Mouse (Mus musculus) embryonic facial prominence, embryonic 15.5 days (tissue): ENCODE measurements around the gene Zfp366. TPM values are rescaled to one million over a fixed set of nuclear protein-coding genes. Genes with fewer than 3 reads are reported as not detected.
"Not testable (repeated sequence)": the region's sequence is repeated elsewhere in the genome, so short reads cannot be mapped to it uniquely, and the experiment has no call there.

Source experiments
- ATAC-seq: fragments of 200-750 bp; cut with Nextera tagmentation; 2 replicates; pipeline ENCODE4 v1.8.0; 2017; ENCODE audit warnings: low read depth, moderate TSS enrichment; ENCODE audit not compliant: insufficient number of reproducible peaks, low FRiP score, low TSS enrichment
- H3K27ac ChIP-seq: fragments of 300-500 bp; sonication (generic); replicated peaks from 2 replicates; pipeline ENCODE4 v1.5.1; 2015; ENCODE audit warnings: mild to moderate bottlenecking, inconsistent platforms
- H3K27me3 ChIP-seq: fragments of 300-500 bp; sonication (generic); 2 replicates; pipeline ENCODE4 v1.6.1; 2015; ENCODE audit warnings: inconsistent platforms
- H3K36me3 ChIP-seq: fragments of 300-500 bp; sonication (generic); 2 replicates; pipeline ENCODE4 v1.6.1; 2015; ENCODE audit warnings: mild to moderate bottlenecking, inconsistent platforms
- H3K4me1 ChIP-seq: fragments of 300-500 bp; sonication (generic); 2 replicates; pipeline ENCODE4 v1.6.1; 2015; ENCODE audit warnings: inconsistent platforms
- H3K4me2 ChIP-seq: fragments of 300-500 bp; sonication (generic); replicated peaks from 2 replicates; pipeline ENCODE4 v1.6.1; 2015; ENCODE audit warnings: mild to moderate bottlenecking, inconsistent platforms
- H3K4me3 ChIP-seq: fragments of 300-500 bp; sonication (generic); replicated peaks from 2 replicates; pipeline ENCODE4 v1.5.1; 2015; ENCODE audit warnings: mild to moderate bottlenecking, inconsistent platforms
- H3K9ac ChIP-seq: fragments of 300-500 bp; sonication (generic); 2 replicates; pipeline ENCODE4 v1.6.1; 2015; ENCODE audit warnings: inconsistent platforms
- H3K9me3 ChIP-seq: fragments of 300-500 bp; sonication (generic); replicated peaks from 2 replicates; pipeline ENCODE4 v1.6.1; 2016; ENCODE audit warnings: inconsistent platforms
- WGBS: fragments of 180-500 bp; shearing (Covaris S2); methylation state at CpG from one replicate; pipeline ENCODE4 v1.1.7; 2015; 5-methylcytosine and 5-hydroxymethylcytosine counted together
- polyA plus RNA-seq: library from polyadenylated mRNA; unstranded; fragments of >200 nt; fragmentation: Nextera tagmentation; extraction: Ambion mirVana; gene quantifications from 2 replicates; pipeline ENCODE4 v1.2.1, GENCODE M21; 2015

Zfp366 gene
- polyA plus RNA-seq, 1 experiment from 2014 or later: 0.81 TPM

- H3K27ac ChIP-seq: peak overlapping the region; percentile 40; the same call in 1 of the 2 replicates
- peaks cover 13% of the 10 kb centered on the region; the same call in 1 of the 2 replicates for H3K4me1 ChIP-seq
- no peak overlapping the region for H3K4me2 ChIP-seq
- H3K9ac ChIP-seq: no peak overlapping the region
- H3K9me3 ChIP-seq: no peaks in the 10 kb centered on the region
- ATAC-seq: no peak
- no peaks in the 10 kb centered on the region for H3K27me3 ChIP-seq
- 65% methylated on average over 4 of the region's 4 CpGs for WGBS
- no peaks in the 10 kb centered on the region for H3K36me3 ChIP-seq
- no peak overlapping the region for H3K4me3 ChIP-seq
Observed at GRCm38 (mm10) chr13:99163071-99163470, 21.6 kb upstream of the Zfp366 start.

GRCm38 (mm10) chr13:99163521-99164359, 20.9 kb upstream of the Zfp366 start:
- Histone ChIP-seq H3K36me3 (no peaks in the 10 kb centered on the region), H3K9ac (no peak overlapping the region), H3K27ac (peak overlapping the region; percentile 40), H3K4me3 (no peak overlapping the region), H3K27me3 (no peaks in the 10 kb centered on the region), H3K4me2 (no peak overlapping the region), H3K4me1 (peaks cover 13% of the 10 kb centered on the region; the same call in 1 of the 2 replicates), H3K9me3 (no peaks in the 10 kb centered on the region)
- no peak for ATAC-seq
- WGBS: 18% methylated on average over 10 of the region's 10 CpGs

GRCm38 (mm10) chr13:99164360-99164759, 20.3 kb upstream of the Zfp366 start:
- Histone ChIP-seq H3K4me1 (peaks cover 13% of the 10 kb centered on the region; the same call in 1 of the 2 replicates), H3K9me3 (no peaks in the 10 kb centered on the region), H3K27me3 (no peaks in the 10 kb centered on the region), H3K9ac (no peak overlapping the region), H3K36me3 (no peaks in the 10 kb centered on the region), H3K4me2 (no peak overlapping the region), H3K27ac (peak overlapping the region; percentile 40), H3K4me3 (no peak overlapping the region)
- 63% methylated on average over 2 of the region's 2 CpGs for WGBS
- ATAC-seq: no peak

- WGBS: 60% methylated on average over 6 of the region's 6 CpGs
- Histone ChIP-seq H3K27me3 (no peaks in the 10 kb centered on the region), H3K9ac (no peak overlapping the region), H3K27ac (no peak overlapping the region), H3K36me3 (no peaks in the 10 kb centered on the region), H3K4me2 (no peak overlapping the region), H3K9me3 (no peaks in the 10 kb centered on the region), H3K4me3 (no peak overlapping the region), H3K4me1 (peaks cover 7% of the 10 kb centered on the region)
- ATAC-seq: peak; percentile 72
Observed at GRCm38 (mm10) chr13:99169401-99169800, 15.2 kb upstream of the Zfp366 start.

- 28% methylated on average over 2 of the region's 2 CpGs for WGBS
- Histone ChIP-seq H3K4me2 (no peak overlapping the region), H3K9me3 (no peaks in the 10 kb centered on the region), H3K27me3 (no peaks in the 10 kb centered on the region), H3K9ac (no peak overlapping the region), H3K4me3 (no peak overlapping the region), H3K27ac (no peak overlapping the region), H3K4me1 (peaks cover 12% of the 10 kb centered on the region), H3K36me3 (no peaks in the 10 kb centered on the region)
- no peak for ATAC-seq
Observed at GRCm38 (mm10) chr13:99170337-99170736, 14.3 kb upstream of the Zfp366 start.

GRCm38 (mm10) chr13:99173849-99174248, 10.8 kb upstream of the Zfp366 start:
- H3K4me2 ChIP-seq: no peak overlapping the region
- peaks cover 12% of the 10 kb centered on the region for H3K4me1 ChIP-seq
- no peaks in the 10 kb centered on the region for H3K27me3 ChIP-seq
- H3K9ac ChIP-seq: no peak overlapping the region
- no peaks in the 10 kb centered on the region for H3K36me3 ChIP-seq
- no peak overlapping the region for H3K27ac ChIP-seq
- no peak for ATAC-seq
- 11% methylated on average over 4 of the region's 4 CpGs for WGBS
- no peak overlapping the region for H3K4me3 ChIP-seq
- no peaks in the 10 kb centered on the region for H3K9me3 ChIP-seq

GRCm38 (mm10) chr13:99182828-99183227, 1.8 kb upstream of the Zfp366 start:
- not testable (repeated sequence) for H3K9me3 ChIP-seq, H3K27me3 ChIP-seq, H3K27ac ChIP-seq, H3K4me3 ChIP-seq, ATAC-seq, H3K4me2 ChIP-seq, H3K9ac ChIP-seq, H3K4me1 ChIP-seq, H3K36me3 ChIP-seq
- 80% methylated on average over 3 of the region's 3 CpGs for WGBS

- no peaks in the 10 kb centered on the region for H3K36me3 ChIP-seq
- H3K4me3 ChIP-seq: no peak overlapping the region
- WGBS: 81% methylated on average over 3 of the region's 3 CpGs
- H3K4me2 ChIP-seq: no peak overlapping the region
- no peak for ATAC-seq
- no peak overlapping the region for H3K9ac ChIP-seq
- H3K4me1 ChIP-seq: no peaks in the 10 kb centered on the region
- H3K27ac ChIP-seq: no peak overlapping the region
- H3K9me3 ChIP-seq: no peaks in the 10 kb centered on the region
- no peaks in the 10 kb centered on the region for H3K27me3 ChIP-seq
Observed at GRCm38 (mm10) chr13:99183257-99183895, 1.2 kb upstream of the Zfp366 start.

- H3K9me3 ChIP-seq: no peaks in the 10 kb centered on the region
- no peak for ATAC-seq
- no peaks in the 10 kb centered on the region for H3K36me3 ChIP-seq
- H3K4me3 ChIP-seq: no peak overlapping the region
- no peak overlapping the region for H3K27ac ChIP-seq
- no peak overlapping the region for H3K9ac ChIP-seq
- no peak overlapping the region for H3K4me2 ChIP-seq
- 60% methylated on average over 10 of the region's 10 CpGs for WGBS
- H3K4me1 ChIP-seq: no peaks in the 10 kb centered on the region
- H3K27me3 ChIP-seq: no peaks in the 10 kb centered on the region
Observed at GRCm38 (mm10) chr13:99185573-99185972, 950 bp downstream of the Zfp366 start.

- H3K4me1 ChIP-seq: no peaks in the 10 kb centered on the region
- H3K36me3 ChIP-seq: no peaks in the 10 kb centered on the region
- H3K27ac ChIP-seq: no peak overlapping the region
- H3K9me3 ChIP-seq: no peaks in the 10 kb centered on the region
- ATAC-seq: no peak
- H3K4me3 ChIP-seq: no peak overlapping the region
- H3K4me2 ChIP-seq: no peak overlapping the region
- no peak overlapping the region for H3K9ac ChIP-seq
- no peaks in the 10 kb centered on the region for H3K27me3 ChIP-seq
- WGBS: 87% methylated on average over 10 of the region's 10 CpGs
Observed at GRCm38 (mm10) chr13:99186138-99186853, 1.7 kb downstream of the Zfp366 start.

GRCm38 (mm10) chr13:99186859-99187258, 2.2 kb downstream of the Zfp366 start:
- Histone ChIP-seq H3K4me1 (no peaks in the 10 kb centered on the region), H3K4me2 (no peak overlapping the region), H3K4me3 (no peak overlapping the region), H3K27me3 (no peaks in the 10 kb centered on the region), H3K36me3 (no peaks in the 10 kb centered on the region), H3K27ac (no peak overlapping the region), H3K9me3 (no peaks in the 10 kb centered on the region), H3K9ac (no peak overlapping the region)
- 65% methylated on average over 7 of the region's 7 CpGs for WGBS
- no peak for ATAC-seq
